Mouse (Mus musculus) ES-E14 (cell line): ENCODE data around the gene Sgip1. TPM values are rescaled to one million over a fixed set of nuclear protein-coding genes. Genes with fewer than 3 reads are reported as not detected.

Source experiments
- DNase-seq: peaks from one replicate; pipeline ENCODE4 v3.0.0-alpha.2; 2013; ENCODE audit warnings: low read depth, low spot score
- H3K27ac ChIP-seq: 2 replicates; pipeline ENCODE4 v1.5.1; 2012; ENCODE audit warnings: low read depth, mild to moderate bottlenecking, low read length, moderate library complexity, mixed read lengths; ENCODE audit not compliant: poor library complexity, insufficient read depth, severe bottlenecking
- H3K36me3 ChIP-seq: 2 replicates; pipeline ENCODE4 v1.6.1; 2012; ENCODE audit warnings: mild to moderate bottlenecking, low read length, moderate library complexity, mixed read lengths; ENCODE audit not compliant: control insufficient read depth, poor library complexity, insufficient read depth, severe bottlenecking
- H3K4me1 ChIP-seq, 2 experiments: fragments of 150-350 bp in 1 of 2; sonication (generic) in 1 of 2; 2 replicates each; pipeline ENCODE4 v1.6.1; 2012; ENCODE audit warnings: low read length in 2 of 2, mild to moderate bottlenecking in 1 of 2, mixed read lengths in 1 of 2; ENCODE audit not compliant: control insufficient read depth in 2 of 2, insufficient read depth in 2 of 2, poor library complexity in 1 of 2
- H3K4me3 ChIP-seq, 2 experiments: fragments of 150-350 bp in 1 of 2; sonication (generic) in 1 of 2; 2 replicates each; pipeline ENCODE4 v1.5.1; 2012; ENCODE audit warnings: low read length in 2 of 2, low read depth in 1 of 2, mild to moderate bottlenecking in 1 of 2, mixed read lengths in 1 of 2; ENCODE audit not compliant: insufficient read depth in 1 of 2, poor library complexity in 1 of 2, severe bottlenecking in 1 of 2
- H3K9ac ChIP-seq: 2 replicates; pipeline ENCODE4 v1.6.1; 2012; ENCODE audit warnings: low read depth, mild to moderate bottlenecking, low read length, mixed read lengths; ENCODE audit not compliant: poor library complexity, insufficient read depth, severe bottlenecking
- H3K9me3 ChIP-seq: fragments of 150-350 bp; sonication (generic); 2 replicates; pipeline ENCODE4 v1.6.1; 2012; ENCODE audit warnings: low read depth, mild to moderate bottlenecking, low read length; ENCODE audit not compliant: control insufficient read depth, insufficient read depth
- CHD2 ChIP-seq: IDR thresholded peaks from 2 replicates; pipeline ENCODE4 v1.6.1; 2014; ENCODE audit warnings: mild to moderate bottlenecking, low read depth, low read length, inconsistent platforms
- HCFC1 ChIP-seq: IDR thresholded peaks from 2 replicates; pipeline ENCODE4 v1.6.1; 2012; ENCODE audit warnings: low read length, inconsistent platforms, borderline replicate concordance; ENCODE audit not compliant: insufficient read depth
- MAFK ChIP-seq: IDR thresholded peaks from 2 replicates; pipeline ENCODE4 v1.6.1; 2014; ENCODE audit warnings: mild to moderate bottlenecking, low read depth, low read length, inconsistent platforms; ENCODE audit not compliant: insufficient read depth
- ZC3H11A ChIP-seq: IDR thresholded peaks from 2 replicates; pipeline ENCODE4 v1.6.1; 2012; ENCODE audit warnings: low read depth, mild to moderate bottlenecking, inconsistent platforms, low read length, borderline replicate concordance
- ZNF384 ChIP-seq: IDR thresholded peaks from 2 replicates; pipeline ENCODE4 v1.6.1; 2012; ENCODE audit warnings: low read depth, low read length, inconsistent platforms
- in situ Hi-C, 2 experiments: fragments of 600-800 bp; cut with MboI; formaldehyde crosslinking; loops; one replicate each; pipeline ENCODE4 v1.15.1; 2025; ENCODE audit warnings: low sequenced_read_pairs in 2 of 2, inconsistent platforms in 1 of 2; ENCODE audit not compliant: unreplicated experiment in 2 of 2
- total RNA-seq: library from RNA; depleted of rRNA; stranded (reverse); fragments of 300-350 nt; gene quantifications from 2 replicates; pipeline ENCODE4 v1.2.3, GENCODE M21; 2012

The Sgip1 gene
- total RNA-seq, 1 experiment: 0.62 TPM

DNA sequence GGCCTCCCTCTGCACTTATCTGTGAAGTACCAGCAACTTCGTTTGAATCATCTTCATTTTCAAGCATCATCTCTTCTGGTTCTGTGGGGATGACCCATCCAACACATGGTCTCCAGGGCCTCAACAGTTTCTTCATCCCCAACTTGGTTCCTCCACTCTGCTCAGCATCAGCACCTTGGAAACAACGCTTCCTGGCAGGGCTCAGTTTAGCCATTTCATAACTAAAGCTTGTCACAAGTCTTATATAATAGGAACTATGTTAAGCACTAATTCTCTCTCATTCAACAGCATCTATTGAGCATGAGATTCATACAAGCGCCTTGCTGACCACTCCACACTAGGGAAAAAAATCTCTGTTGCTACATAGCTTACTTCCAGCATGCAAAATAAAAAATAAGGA is 199.2 kb downstream of the Sgip1 start:
- no peak for DNase-seq
- Histone ChIP-seq H3K9me3 (no peaks in the 10 kb centered on the region), H3K4me1 (no peaks in the 10 kb centered on the region), H3K36me3 (no peaks in the 10 kb centered on the region), H3K4me3 (no peak overlapping the region), H3K27ac (no peak overlapping the region), H3K9ac (no peak overlapping the region)
- in situ Hi-C loops: no loop called here
- TF ChIP-seq HCFC1: no peak
- no peak for TF ChIP-seq CHD2
- no peak for TF ChIP-seq ZC3H11A
- TF ChIP-seq ZNF384: no peak
- no peak for TF ChIP-seq MAFK

DNA sequence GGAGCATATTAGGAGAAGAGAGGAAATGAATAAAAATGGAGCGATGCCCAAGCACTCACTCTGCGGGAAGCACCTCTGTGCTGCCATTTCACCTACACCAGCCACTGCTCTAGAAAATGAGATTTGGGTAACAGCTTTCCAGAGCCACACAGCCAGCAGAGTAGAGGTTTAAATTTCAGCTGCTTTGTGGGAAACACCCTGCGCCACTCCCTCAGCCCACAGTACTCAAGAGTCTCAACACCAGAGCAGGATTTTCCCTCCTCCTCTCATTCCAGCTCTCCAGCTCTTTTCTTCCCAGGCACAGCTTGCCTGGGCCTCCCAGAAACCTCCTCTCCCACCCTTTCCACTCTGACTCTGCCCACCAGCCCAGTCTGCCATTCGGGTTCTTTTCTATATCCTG is 199.6 kb downstream of the Sgip1 start:
- DNase-seq: no peak
- no peaks in the 10 kb centered on the region for H3K36me3 ChIP-seq
- no peaks in the 10 kb centered on the region for H3K4me1 ChIP-seq
- H3K9ac ChIP-seq: no peak overlapping the region
- no peak overlapping the region for H3K4me3 ChIP-seq
- in situ Hi-C loops: no loop called here
- TF ChIP-seq HCFC1 (no peak), ZC3H11A (no peak), ZNF384 (no peak), CHD2 (no peak)
- no peak overlapping the region for H3K27ac ChIP-seq
- H3K9me3 ChIP-seq: no peaks in the 10 kb centered on the region

DNA sequence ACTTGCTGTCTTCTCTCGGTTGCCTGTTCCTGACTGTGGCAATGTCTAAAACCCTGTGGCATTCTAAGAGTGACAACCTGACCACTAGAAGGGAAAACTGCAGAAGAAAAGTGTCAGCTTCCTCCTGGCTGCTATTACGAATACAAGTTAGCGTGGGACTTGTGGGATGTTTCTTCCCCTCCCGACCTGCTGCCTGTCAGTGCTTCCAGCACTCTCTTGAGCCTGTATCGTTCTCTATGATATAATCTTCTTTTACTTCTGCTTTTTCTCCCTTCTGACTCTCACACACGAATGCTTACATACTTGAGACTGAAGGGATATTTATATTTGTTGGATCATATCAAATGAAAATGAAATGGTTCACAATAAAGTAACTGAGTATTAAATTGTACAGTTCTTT is 203.2 kb downstream of the Sgip1 start:
- Histone ChIP-seq H3K27ac (no peak overlapping the region), H3K4me1 (no peaks in the 10 kb centered on the region), H3K9me3 (no peaks in the 10 kb centered on the region), H3K9ac (no peak overlapping the region), H3K36me3 (no peaks in the 10 kb centered on the region), H3K4me3 (no peak overlapping the region)
- TF ChIP-seq CHD2: no peak
- no peak for TF ChIP-seq HCFC1
- no peak for TF ChIP-seq ZNF384
- TF ChIP-seq ZC3H11A: no peak
- TF ChIP-seq MAFK: no peak
- in situ Hi-C loops: no loop called here
- no peak for DNase-seq

DNA sequence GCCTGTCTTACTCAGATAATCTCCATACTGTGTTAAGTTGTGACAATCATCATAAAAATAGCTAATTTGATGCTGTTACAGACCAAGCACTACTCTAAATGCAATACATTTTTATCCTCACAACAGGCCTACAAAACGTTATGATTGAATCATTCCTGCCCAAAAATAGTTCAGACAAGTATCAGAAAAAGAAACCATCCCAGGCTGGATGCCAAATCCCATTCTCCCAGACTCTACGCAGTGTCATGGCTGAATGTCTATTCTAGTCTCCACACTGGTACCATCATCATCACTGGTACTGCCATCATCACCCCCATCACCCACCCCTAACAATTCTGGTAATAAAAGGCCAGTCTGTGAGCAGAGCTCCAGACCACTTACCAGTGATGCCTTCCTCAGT is 211.4 kb downstream of the Sgip1 start:
- H3K36me3 ChIP-seq: no peaks in the 10 kb centered on the region
- in situ Hi-C loops: no loop called here
- TF ChIP-seq HCFC1 (no peak), CHD2 (no peak), ZNF384 (no peak), MAFK (no peak), ZC3H11A (no peak)
- no peak for DNase-seq
- no peak overlapping the region for H3K4me3 ChIP-seq
- no peak overlapping the region for H3K9ac ChIP-seq
- H3K27ac ChIP-seq: no peak overlapping the region
- no peaks in the 10 kb centered on the region for H3K4me1 ChIP-seq
- no peaks in the 10 kb centered on the region for H3K9me3 ChIP-seq

DNA sequence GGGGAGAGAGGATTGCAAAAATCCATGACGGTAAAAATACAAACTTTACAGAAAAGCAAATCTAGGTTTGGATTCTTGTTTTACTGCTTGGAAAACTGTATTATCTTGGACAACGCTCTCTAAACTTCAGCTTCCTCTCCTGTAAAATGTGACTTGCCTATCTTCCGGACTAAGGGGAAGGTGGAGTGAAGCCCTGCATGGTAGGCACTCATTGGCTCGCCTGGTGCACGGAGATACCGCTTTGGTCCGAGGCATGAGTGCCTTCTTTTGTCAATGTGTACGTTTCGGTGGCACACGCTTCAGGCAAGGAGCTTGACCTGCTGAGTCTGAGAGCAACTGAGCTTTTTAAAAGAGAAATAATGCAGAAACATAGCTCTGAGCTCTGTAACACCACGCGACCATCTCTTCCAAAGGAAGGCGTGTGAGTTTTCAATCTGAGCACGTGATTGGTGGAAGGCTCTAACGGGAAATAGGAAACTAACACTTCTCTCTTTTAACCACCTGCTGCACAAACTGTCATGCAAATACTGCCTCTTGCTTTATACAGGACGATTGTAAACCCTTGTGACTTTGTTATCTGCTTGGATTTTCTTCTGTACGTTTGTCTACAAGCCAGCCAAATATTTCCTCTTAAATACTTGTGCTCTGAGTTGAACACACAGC is 214.3 kb downstream of the Sgip1 start:
- no peak overlapping the region for H3K4me3 ChIP-seq
- H3K4me1 ChIP-seq: no peaks in the 10 kb centered on the region
- H3K9ac ChIP-seq: no peak overlapping the region
- no peaks in the 10 kb centered on the region for H3K36me3 ChIP-seq
- TF ChIP-seq HCFC1: no peak
- no peak for TF ChIP-seq ZC3H11A
- TF ChIP-seq CHD2: no peak
- TF ChIP-seq ZNF384: no peak
- no peak for TF ChIP-seq MAFK
- no peaks in the 10 kb centered on the region for H3K9me3 ChIP-seq
- H3K27ac ChIP-seq: no peak overlapping the region
- DNase-seq: no peak
- in situ Hi-C loops: no loop called here
